Mouse (Mus musculus): ENCODE measurements at regions not wholly inside any gene's neighbourhood (a gene's known extent, or its start where the extent isn't known, plus 50 kb on each side); places are given as distances from the start of the nearest gene placed in this dataset.

GRCm38 (mm10) chr11:90981626-90982025 is 293.5 kb upstream of the Tom1l1 start:
- no peak overlapping the region for H3K27ac ChIP-seq
- no peaks in the 10 kb centered on the region for H3K9me3 ChIP-seq
- no peak for ATAC-seq (ENCODE audit: low FRiP score)
- WGBS = 89% methylated on average over 1 of the region's 1 CpGs
- H3K27me3 ChIP-seq = no peaks in the 10 kb centered on the region
- H3K4me1 ChIP-seq (replicated peaks) = no peaks in the 10 kb centered on the region
- no peak overlapping the region for H3K4me2 ChIP-seq
- no peak overlapping the region for H3K4me3 ChIP-seq
- no peak overlapping the region for H3K9ac ChIP-seq
- no peaks in the 10 kb centered on the region for H3K36me3 ChIP-seq

GRCm38 (mm10) chr11:90978234-90978633 is 290.1 kb upstream of the Tom1l1 start:
- H3K36me3 ChIP-seq = no peaks in the 10 kb centered on the region
- H3K4me2 ChIP-seq = no peak overlapping the region
- H3K4me1 ChIP-seq (replicated peaks) = no peaks in the 10 kb centered on the region
- 81% methylated on average over 3 of the region's 3 CpGs for WGBS
- no peak overlapping the region for H3K27ac ChIP-seq
- no peak overlapping the region for H3K9ac ChIP-seq
- H3K27me3 ChIP-seq = no peaks in the 10 kb centered on the region
- no peak overlapping the region for H3K4me3 ChIP-seq
- H3K9me3 ChIP-seq = no peaks in the 10 kb centered on the region
- ATAC-seq (ENCODE audit: low FRiP score) = no peak

- WGBS = 86% methylated on average over 5 of the region's 5 CpGs
- ATAC-seq (ENCODE audit: low FRiP score) = no peak
Observed at GRCm38 (mm10) chr11:90941076-90941475, 252.9 kb upstream of the Tom1l1 start.

GRCm38 (mm10) chr11:90925738-90926137 is 237.6 kb upstream of the Tom1l1 start:
- Histone ChIP-seq H3K9ac (no peak overlapping the region), H3K9me3 (no peaks in the 10 kb centered on the region), H3K4me3 (no peak overlapping the region), H3K36me3 (no peaks in the 10 kb centered on the region), H3K4me1 (replicated peaks) (no peaks in the 10 kb centered on the region), H3K27me3 (no peaks in the 10 kb centered on the region), H3K4me2 (no peak overlapping the region), H3K27ac (no peak overlapping the region)
- no peak for ATAC-seq (ENCODE audit: low FRiP score)

More at GRCm38 (mm10) chr11:90941076-90941475, 252.9 kb upstream of the Tom1l1 start:
- H3K9ac ChIP-seq = no peak overlapping the region
- no peak overlapping the region for H3K27ac ChIP-seq
- no peak overlapping the region for H3K4me2 ChIP-seq
- no peaks in the 10 kb centered on the region for H3K4me1 ChIP-seq (replicated peaks)
- H3K9me3 ChIP-seq = no peaks in the 10 kb centered on the region
- no peak overlapping the region for H3K4me3 ChIP-seq
- H3K36me3 ChIP-seq = no peaks in the 10 kb centered on the region
- no peaks in the 10 kb centered on the region for H3K27me3 ChIP-seq

- H3K27me3 ChIP-seq = no peaks in the 10 kb centered on the region
- H3K9me3 ChIP-seq = no peaks in the 10 kb centered on the region
- no peak overlapping the region for H3K9ac ChIP-seq
- H3K27ac ChIP-seq = no peak overlapping the region
- H3K4me3 ChIP-seq = no peak overlapping the region
- no peak for ATAC-seq (ENCODE audit: low FRiP score)
- no peak overlapping the region for H3K4me2 ChIP-seq
- no peaks in the 10 kb centered on the region for H3K36me3 ChIP-seq
- 83% methylated on average over 3 of the region's 3 CpGs for WGBS
- no peaks in the 10 kb centered on the region for H3K4me1 ChIP-seq (replicated peaks)
Observed at GRCm38 (mm10) chr11:90917782-90918181, 229.6 kb upstream of the Tom1l1 start.

GRCm38 (mm10) chr11:90894236-90894635 is 206.1 kb upstream of the Tom1l1 start:
- Histone ChIP-seq H3K27me3 (no peaks in the 10 kb centered on the region), H3K9me3 (no peaks in the 10 kb centered on the region), H3K27ac (no peak overlapping the region), H3K36me3 (no peaks in the 10 kb centered on the region), H3K4me2 (no peak overlapping the region), H3K9ac (no peak overlapping the region), H3K4me1 (replicated peaks) (no peaks in the 10 kb centered on the region), H3K4me3 (no peak overlapping the region)
- no peak for ATAC-seq (ENCODE audit: low FRiP score)
- 73% methylated on average over 3 of the region's 3 CpGs for WGBS

GRCm38 (mm10) chr11:90873122-90873521 is 185.0 kb upstream of the Tom1l1 start:
- H3K4me2 ChIP-seq = no peak overlapping the region
- no peaks in the 10 kb centered on the region for H3K36me3 ChIP-seq
- H3K9me3 ChIP-seq = no peaks in the 10 kb centered on the region
- no peaks in the 10 kb centered on the region for H3K4me1 ChIP-seq (replicated peaks)
- H3K27me3 ChIP-seq = no peaks in the 10 kb centered on the region
- ATAC-seq (ENCODE audit: low FRiP score) = no peak
- H3K27ac ChIP-seq = no peak overlapping the region
- H3K9ac ChIP-seq = no peak overlapping the region
- H3K4me3 ChIP-seq = no peak overlapping the region

- no peak for ATAC-seq (ENCODE audit: low FRiP score)
- Histone ChIP-seq H3K27ac (no peak overlapping the region), H3K9ac (no peak overlapping the region), H3K27me3 (no peaks in the 10 kb centered on the region), H3K4me2 (no peak overlapping the region), H3K36me3 (no peaks in the 10 kb centered on the region), H3K4me1 (replicated peaks) (no peaks in the 10 kb centered on the region), H3K4me3 (no peak overlapping the region), H3K9me3 (no peaks in the 10 kb centered on the region)
- WGBS = 59% methylated on average over 2 of the region's 2 CpGs
Observed at GRCm38 (mm10) chr11:90871686-90872085, 183.5 kb upstream of the Tom1l1 start.

GRCm38 (mm10) chr11:90863981-90864760 is 176.0 kb upstream of the Tom1l1 start:
- Histone ChIP-seq H3K4me2 (no peak overlapping the region), H3K4me1 (replicated peaks) (no peaks in the 10 kb centered on the region), H3K4me3 (no peak overlapping the region), H3K36me3 (no peaks in the 10 kb centered on the region), H3K9ac (no peak overlapping the region), H3K9me3 (no peaks in the 10 kb centered on the region), H3K27ac (no peak overlapping the region), H3K27me3 (no peaks in the 10 kb centered on the region)
- 90% methylated on average over 4 of the region's 4 CpGs for WGBS
- ATAC-seq (ENCODE audit: low FRiP score) = no peak

- H3K4me1 ChIP-seq (replicated peaks) = no peaks in the 10 kb centered on the region
- no peaks in the 10 kb centered on the region for H3K27me3 ChIP-seq
- ATAC-seq (ENCODE audit: low FRiP score) = no peak
- no peaks in the 10 kb centered on the region for H3K36me3 ChIP-seq
- WGBS = 90% methylated on average over 1 of the region's 1 CpGs
- no peak overlapping the region for H3K27ac ChIP-seq
- no peak overlapping the region for H3K9ac ChIP-seq
- no peaks in the 10 kb centered on the region for H3K9me3 ChIP-seq
- no peak overlapping the region for H3K4me2 ChIP-seq
- H3K4me3 ChIP-seq = no peak overlapping the region
Observed at GRCm38 (mm10) chr11:90855731-90856130, 167.6 kb upstream of the Tom1l1 start.

- Histone ChIP-seq H3K9ac (no peak overlapping the region), H3K4me2 (no peak overlapping the region), H3K36me3 (no peaks in the 10 kb centered on the region), H3K4me1 (replicated peaks) (no peaks in the 10 kb centered on the region), H3K4me3 (no peak overlapping the region), H3K27ac (no peak overlapping the region), H3K9me3 (no peaks in the 10 kb centered on the region), H3K27me3 (no peaks in the 10 kb centered on the region)
- no peak for ATAC-seq (ENCODE audit: low FRiP score)
- 37% methylated on average over 3 of the region's 3 CpGs for WGBS
Observed at GRCm38 (mm10) chr11:90855324-90855723, 167.2 kb upstream of the Tom1l1 start.

GRCm38 (mm10) chr11:90851221-90851620 is 163.1 kb upstream of the Tom1l1 start:
- Histone ChIP-seq H3K4me3 (no peak overlapping the region), H3K4me1 (replicated peaks) (no peaks in the 10 kb centered on the region), H3K4me2 (no peak overlapping the region), H3K9me3 (no peaks in the 10 kb centered on the region), H3K9ac (no peak overlapping the region), H3K27ac (no peak overlapping the region), H3K27me3 (no peaks in the 10 kb centered on the region), H3K36me3 (no peaks in the 10 kb centered on the region)
- ATAC-seq (ENCODE audit: low FRiP score) = no peak

- no peak for ATAC-seq (ENCODE audit: low FRiP score)
- no peak overlapping the region for H3K27ac ChIP-seq
- no peaks in the 10 kb centered on the region for H3K27me3 ChIP-seq
- H3K9ac ChIP-seq = no peak overlapping the region
- no peak overlapping the region for H3K4me2 ChIP-seq
- no peak overlapping the region for H3K4me3 ChIP-seq
- WGBS = 82% methylated on average over 6 of the region's 6 CpGs
- peaks cover 10% of the 10 kb centered on the region for H3K9me3 ChIP-seq
- H3K4me1 ChIP-seq (replicated peaks) = no peaks in the 10 kb centered on the region
- H3K36me3 ChIP-seq = peaks cover 3% of the 10 kb centered on the region; the same call in 1 of the 2 replicates
Observed at GRCm38 (mm10) chr11:90844925-90845319, 156.8 kb upstream of the Tom1l1 start.
